Mouse (Mus musculus): ENCODE results near the gene Cd200r2.

- TF ChIP-seq CTCF (IDR thresholded peaks at IDR 0.05; ENCODE audit: low read depth) (no peak), EP300 (IDR thresholded peaks at IDR 0.05; ENCODE audit: low read depth) (no peak)
Observed at GRCm38 (mm10) chr16:44890814-44891213, 23.9 kb downstream of the Cd200r2 start.
